Mouse (Mus musculus): ENCODE measurements at regions not wholly inside any gene's neighbourhood (a gene's known extent, or its start where the extent isn't known, plus 50 kb on each side); places are given as distances from the start of the nearest gene placed in this dataset.

DNA sequence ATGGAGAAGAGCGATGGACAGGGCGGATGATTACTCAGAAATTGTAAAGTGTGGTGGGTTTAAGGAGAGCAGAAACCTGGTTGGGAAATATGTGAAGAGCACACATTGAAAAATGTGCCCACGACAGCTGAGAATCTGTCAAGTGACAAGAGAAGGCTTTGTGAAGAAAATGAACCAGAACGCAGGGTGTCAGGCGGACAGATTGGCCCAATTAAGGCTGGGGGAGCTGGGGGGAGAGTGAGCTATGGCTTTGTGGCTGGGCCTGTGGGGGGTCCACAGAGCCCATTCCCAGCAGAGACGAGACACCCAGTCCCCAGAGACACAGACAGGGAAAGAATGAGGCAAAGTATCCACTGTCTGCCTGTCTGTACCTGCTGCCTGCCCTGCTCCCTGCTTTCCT, 153.3 kb downstream of the Shq1 start:
- DNase-seq (ENCODE audit: low spot score): no peak

DNA sequence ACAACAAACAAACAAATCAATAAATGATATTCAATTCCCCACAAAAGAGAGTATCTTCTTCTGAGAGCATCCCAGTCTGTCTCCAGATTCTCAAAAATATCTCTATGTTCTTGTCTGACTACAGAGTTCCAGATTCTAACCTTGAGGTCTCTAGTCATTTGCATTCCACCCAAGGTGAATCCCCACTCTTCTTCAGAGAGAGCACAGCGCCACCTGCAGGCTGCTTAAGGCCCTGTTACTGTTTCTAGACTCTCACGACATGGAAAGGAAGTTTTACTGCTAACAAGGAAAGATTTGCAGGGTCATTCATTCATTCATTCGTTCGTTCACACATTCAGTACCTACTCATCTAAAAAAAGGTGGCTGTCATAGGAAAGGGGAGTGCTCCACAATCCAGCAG, 158.3 kb downstream of the Shq1 start:
- DNase-seq (ENCODE audit: low spot score): peak; percentile 36

DNA sequence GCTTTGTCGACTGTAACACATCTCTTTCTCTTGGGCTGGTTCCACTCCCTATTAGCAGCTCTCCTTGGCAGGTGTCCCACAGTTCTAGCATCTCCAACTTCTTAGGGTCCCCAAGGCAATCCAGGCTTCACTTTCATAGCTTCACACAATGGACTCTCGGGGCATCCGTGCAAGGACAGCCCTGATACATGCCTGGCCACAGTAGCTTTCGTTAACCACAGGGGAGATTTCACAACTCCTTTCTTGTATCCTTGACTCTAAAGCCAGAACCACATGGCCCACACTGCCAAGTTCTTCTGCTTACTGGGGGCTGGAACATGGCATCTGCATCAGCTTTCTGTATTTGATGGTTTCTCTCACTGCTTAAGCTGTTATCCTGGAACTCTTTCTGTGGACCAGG, 160.3 kb downstream of the Shq1 start:
- DNase-seq (ENCODE audit: low spot score): peak; percentile 47

DNA sequence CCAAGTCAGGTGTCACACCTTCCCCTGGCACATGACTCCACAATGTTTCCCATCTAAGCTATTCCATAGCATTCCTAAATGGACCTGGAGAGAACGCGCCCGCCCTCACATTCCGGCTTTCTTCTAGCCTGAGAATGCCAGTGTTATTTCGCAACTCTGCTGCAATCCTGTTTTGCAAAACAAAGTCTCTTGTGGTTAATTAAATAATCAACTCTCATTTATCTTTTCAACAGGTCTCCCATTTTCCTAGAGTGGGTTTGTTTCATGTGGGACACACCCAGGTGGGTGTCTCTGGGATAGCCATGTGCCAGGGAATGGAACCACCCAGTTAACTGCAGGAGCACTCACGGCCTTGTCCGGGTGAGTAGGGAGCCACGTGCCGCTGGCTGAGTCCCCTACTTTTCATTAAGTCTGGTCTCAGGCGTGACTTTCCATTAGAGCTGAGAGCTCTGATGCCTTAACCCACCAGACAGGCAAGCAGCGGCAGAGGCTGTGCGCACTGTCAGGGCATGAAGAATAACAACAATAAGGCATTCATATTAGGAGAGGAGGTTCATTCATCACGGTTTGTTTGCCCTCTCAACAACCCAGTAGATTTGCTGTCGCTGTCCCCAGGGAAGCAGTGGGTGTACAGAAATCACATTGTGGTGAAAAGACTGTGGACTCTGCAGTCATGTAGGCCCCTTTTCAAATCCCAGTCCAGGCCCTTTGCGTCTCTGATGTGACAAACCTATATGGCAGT, 165.3 kb downstream of the Shq1 start:
- peak; percentile 44 for DNase-seq (ENCODE audit: low spot score)

DNA sequence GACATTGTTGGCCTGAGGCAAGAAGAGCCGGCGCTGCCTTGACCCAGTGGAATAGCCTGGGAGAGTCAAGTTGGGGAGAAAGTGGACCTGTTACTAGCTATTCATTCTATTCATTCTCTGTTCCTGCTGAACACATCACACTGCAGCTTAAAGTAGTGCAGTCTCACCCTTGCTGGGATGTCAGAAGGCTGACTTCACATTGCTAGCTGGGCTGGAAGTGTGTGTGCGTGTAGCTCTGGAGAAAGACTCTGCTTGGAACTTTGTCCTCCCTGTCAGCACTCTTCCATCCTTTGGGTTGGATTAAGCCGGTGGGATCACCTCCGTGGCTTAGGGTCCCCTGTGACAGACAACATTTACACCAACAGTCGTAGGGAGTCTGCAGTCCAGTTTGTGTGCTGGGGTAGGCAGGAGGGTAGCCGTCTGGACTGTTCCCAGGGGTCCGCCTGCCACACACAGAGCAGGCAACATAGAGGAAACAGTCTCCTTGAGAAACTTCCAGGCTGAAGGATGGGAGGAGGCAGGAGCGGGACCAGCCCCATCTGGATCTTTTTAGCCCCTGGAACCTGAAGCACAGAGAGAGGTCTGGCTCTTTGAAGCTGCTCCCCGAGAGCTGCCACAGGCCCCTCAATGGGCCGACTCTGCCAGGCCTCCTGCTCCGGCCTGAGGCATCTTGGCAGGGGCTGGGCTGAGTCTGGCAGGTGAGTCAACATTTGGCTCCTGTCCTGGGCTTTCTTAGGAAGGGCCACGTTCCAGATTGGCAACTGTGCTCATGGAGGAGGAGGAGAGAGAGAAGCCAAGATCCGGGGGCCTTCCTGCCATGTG, 167.8 kb downstream of the Shq1 start:
- DNase-seq (ENCODE audit: low spot score): peak; percentile 84

DNA sequence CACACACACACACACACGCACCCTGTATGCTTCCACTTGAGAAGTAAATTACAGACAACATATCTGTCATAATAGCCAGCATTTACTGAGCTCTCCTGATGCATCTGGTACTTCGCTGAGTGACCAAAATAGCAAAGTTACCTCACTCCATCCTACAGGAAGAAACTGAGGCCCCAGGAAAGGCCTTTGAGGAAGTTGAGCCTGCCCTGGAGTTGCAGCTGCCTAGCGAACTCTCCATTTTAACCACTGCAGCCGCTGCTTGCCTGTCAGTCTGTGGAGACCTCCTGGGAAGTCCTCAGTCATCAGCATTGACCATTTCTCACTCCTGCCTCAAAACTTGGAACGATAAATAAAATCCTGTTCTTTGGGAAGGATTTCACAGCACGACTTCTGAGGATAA, 168.8 kb downstream of the Shq1 start:
- no peak for DNase-seq (ENCODE audit: low spot score)

DNA sequence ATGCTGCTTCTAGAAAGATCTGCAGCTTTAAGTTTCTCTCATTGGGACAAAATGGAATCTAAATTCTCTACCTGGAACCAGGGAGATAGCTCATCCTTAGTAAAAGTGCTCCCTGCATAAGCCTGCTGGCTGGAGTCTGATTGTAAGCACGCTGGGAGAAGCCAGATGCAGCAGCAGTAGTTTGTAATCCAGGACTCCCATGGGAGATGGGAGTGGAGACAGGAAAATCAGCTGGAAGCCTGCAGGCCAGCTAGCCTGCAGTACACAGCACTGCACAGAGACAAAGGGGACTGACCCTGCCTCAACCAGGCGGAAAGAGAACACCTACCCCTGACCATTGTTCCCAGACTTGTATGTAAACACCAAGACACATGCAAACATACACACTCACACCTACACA, 170.2 kb downstream of the Shq1 start:
- peak; percentile 73 for DNase-seq (ENCODE audit: low spot score)

DNA sequence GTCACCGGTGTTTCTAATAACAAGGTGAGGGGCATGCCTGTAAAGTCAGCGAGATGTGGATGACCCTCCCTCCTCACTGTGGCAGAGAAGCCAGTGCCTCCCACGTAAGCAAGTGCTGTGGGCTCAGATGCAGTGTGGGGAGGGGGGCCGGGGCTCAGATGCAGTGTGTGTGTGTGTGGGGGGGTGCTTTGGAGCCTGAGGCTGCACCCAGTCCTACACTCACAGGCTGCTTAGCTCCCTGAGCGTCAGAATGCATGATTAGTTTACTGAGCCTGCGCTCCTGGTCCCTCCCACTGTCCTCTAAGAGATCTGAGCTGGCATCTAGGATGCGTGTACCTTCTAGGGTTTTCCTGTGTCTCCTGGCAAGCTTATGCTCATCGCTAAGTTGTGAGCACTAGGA, 170.9 kb downstream of the Shq1 start:
- DNase-seq (ENCODE audit: low spot score): no peak

DNA sequence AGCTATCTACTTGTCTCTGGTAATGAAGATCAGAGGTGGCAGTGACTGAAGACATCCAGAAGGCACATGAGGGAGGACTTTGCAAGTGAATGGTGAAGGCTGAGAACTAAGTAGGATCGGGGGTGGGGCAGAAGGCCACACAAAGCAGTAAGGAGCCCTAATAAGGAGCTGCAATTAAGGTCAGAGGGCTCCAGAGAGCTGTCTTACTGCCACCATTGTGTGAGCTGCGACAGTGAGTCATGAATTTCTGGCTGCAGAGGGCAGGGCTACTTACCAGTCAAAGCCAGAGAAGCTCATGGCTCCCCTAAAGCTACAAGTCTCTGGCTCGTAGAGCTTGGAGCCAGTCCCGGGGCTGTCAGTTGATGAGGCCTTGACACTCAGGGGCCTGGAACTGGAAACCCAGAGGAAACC, 172.1 kb downstream of the Shq1 start:
- DNase-seq (ENCODE audit: low spot score): peak; percentile 89

DNA sequence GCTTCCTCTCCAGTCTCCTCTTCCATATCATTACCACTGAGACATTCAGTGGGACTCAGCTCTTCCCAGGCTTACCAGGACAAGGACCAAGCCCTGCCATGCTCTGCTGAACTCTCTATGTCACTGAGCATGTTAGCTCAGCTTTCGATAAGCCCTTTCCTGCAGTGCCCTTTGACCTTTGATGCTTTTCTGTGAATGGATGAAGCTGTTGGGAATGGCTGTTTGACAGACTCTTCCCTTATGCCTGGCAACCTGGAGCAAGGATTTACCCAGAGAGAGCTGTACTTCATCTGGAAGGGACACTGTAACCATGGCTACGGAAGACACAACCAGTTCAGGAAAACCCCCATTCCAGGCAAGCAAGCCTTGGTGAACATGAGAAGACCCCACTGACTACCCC, 172.8 kb downstream of the Shq1 start:
- DNase-seq (ENCODE audit: low spot score): peak; percentile 33

DNA sequence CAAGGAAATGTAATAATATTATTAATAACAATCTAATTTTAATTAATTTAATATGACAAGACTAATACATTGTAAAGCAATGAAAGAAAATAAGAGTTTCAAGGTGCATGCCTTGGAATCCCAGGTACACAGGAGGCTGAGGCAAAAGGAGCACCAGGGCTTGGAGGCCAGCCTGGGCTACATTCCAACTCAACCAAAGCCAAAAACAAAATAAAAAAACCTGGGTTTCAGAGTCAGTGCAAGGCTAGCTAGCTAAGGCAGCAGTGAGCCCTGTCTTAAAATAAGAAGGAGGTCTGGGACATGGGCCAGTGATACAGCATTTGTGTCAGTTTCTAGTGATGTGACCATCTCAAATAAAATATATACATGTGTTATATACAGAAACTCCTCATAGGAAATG, 174.8 kb downstream of the Shq1 start:
- DNase-seq (ENCODE audit: low spot score): no peak

DNA sequence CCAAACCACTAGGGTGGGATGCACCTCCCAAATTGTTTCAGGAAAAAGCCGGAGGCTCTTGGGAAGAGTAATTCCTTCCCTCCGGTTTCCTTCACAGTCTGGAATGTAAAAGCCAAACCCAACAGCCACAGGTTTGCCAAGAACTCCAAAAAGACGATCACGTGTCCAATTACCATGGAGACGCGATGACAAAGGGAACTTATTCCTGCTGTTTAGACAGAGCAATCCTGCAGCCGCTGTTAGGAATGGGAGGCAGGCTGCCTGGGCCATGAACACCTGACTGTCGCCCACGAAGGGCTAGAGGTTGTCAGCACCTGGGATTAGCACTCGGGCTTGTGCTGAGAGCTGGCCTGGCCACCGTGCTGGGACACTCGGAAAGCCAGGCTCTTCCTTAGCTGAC, 175.8 kb downstream of the Shq1 start:
- no peak for DNase-seq (ENCODE audit: low spot score)

DNA sequence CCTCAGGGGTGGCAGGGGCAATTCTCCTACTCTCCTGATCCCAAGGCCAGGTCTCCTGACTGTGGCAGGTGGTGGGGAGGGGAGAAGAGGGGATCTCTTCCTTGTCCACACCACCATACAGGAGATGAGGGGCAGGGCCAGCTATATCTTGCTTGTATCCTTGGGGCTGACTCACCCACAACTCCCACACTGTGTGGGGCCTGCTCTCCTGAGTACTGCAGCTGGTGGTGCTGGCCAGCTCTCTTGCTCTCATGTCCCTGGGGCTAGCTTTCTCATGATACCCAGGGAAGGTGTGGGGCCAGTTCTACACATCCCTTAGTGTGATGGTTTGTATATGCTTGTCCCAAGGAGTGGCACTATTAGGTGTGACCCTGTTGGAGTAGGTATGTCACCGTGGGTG, 177.4 kb downstream of the Shq1 start:
- no peak for DNase-seq (ENCODE audit: low spot score)

DNA sequence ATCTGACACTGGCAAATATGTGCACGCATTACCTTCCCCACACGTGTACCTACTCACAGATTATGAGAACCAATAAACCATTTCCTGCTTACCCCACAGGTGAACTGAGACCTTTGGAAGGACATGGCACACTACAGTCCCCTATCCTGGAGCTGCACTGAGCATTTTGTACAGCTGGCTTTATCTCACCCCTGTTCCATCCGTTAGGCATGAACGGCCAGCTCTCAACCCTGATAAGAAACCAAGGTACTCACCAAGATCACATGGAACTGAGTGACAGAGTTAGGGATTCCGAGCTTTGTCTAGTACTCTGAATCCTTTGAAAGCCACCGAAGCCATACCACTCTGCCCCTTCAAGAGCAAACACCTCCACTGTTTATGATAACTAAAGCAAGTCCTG, 179.1 kb downstream of the Shq1 start:
- no peak for DNase-seq (ENCODE audit: low spot score)

DNA sequence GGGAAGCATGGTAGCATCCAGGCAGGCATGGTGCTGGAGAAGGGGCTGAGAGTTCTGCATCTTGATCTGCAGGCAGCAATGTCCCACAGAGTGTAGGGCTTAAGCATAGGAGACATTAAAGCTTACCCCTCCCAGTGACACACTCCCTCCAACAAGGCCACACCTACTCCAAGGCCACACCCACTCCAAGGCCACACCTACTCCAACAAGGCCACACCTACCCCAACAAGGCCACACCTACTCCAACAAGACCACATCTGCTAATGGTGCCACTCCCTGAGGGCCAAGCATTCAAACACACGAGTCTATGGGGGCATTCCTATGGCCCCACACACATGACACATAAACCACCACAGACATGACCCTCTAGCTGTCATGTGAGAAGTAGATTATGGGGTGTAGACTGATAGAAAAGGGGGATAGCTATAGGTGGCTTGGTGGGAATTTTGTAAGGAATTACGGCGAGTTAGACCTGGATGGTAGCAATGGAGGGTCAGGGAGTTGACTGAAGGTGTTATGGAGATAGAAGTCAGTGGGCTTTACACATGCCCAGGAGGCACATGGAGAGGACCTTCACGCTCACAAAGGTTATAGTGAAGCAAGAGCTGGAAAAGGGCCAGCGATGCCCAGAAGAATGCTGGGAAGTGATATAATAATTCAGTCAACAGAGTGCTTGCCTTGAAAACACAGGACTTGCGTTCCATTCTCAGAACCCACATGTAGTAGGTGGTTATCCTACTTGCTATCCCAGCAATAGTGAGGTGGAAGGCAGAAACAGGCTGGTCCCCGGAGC, 179.8 kb downstream of the Shq1 start:
- DNase-seq (ENCODE audit: low spot score): no peak

DNA sequence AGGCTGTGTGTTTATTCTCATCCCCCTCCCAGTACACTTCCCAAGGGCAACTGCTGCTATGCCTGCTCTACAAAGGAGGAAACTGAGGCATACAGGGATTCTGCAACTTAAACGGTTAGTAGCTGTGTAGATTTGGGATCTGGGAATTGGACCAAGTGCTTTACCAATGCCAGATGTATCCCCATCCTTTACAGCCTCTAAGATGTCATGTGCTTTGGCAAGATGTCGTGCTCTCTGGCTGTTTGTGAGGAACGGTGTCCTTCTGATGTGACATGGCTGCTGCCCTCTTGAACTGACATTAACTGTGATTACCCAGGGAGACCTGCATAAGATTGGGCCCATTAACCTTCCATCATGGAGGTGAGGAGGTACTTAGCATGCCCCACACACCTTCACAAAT, 187.1 kb downstream of the Shq1 start:
- peak; percentile 44 for DNase-seq (ENCODE audit: low spot score)

DNA sequence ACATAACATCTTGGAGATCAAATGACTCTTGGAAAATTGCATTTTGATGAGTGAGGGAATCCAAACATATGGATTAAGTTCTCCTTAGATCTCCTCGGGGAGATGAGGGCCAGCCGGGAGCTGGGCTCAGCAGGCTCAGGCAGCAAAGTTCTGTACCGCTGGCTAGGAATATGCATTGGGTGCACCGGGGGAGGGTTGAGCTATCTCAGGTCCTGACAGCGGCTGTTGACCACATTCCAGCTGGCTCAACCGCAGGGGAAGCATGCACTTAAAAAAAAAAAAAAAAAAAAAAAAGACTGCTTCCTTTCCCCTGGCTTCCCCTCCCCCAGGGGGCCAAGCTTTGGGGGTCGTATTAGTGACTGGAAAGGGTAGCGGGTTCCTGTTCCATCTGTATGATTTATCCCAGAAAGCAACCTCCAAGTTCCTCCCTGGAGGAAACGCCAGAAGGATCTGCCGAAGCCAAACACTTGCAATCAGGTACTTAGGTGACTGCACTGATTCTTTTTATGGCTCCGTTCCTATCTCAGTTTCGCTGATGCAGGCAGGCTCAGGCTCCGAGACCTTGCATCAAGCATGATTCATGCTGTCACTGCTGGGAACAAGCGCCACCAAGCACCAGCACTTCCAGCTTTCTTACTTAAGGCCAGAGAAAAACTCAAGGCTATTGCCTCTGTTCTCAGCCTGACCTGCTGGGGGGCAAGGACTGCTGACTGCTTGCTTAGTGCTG, 187.7 kb downstream of the Shq1 start:
- peak; percentile 54 for DNase-seq (ENCODE audit: low spot score)

DNA sequence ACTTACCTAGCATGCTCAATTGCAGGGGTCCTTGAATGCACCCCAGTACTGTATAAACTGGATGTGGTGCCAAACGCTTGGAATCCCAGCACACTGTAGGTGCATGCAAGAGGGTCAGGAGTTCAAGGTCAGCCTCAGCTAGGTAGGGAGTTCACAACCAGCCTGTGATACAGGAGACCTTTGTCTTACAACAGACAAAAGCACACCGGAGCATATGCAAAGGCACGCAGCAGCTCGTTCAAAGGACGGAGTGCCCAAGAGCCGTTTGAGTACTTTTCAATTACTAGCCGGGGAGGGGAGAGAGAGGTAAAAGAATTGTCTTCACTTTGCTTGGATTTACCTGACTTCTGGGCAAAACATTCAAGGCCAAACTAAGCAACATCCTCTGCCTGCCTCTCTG, 188.4 kb downstream of the Shq1 start:
- DNase-seq (ENCODE audit: low spot score): no peak

DNA sequence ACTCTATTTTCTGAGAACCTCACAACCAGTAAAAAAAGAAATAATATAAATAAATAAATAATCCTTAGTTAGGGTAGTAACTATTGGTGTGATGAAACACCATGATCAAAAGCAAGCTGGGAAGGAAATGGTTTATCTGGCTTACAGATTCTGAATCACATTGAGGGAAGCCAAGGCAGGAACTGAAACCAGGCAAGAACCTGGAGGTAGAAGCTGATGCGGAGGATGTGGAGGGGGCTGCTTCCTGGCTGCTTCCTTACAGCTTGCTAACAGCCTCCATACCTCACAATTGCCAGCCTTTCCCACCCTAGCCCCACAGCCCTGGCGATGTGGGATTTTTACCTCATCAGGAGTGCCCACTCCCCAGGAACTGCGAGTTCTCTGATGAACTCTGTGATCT, 190.4 kb downstream of the Shq1 start:
- DNase-seq (ENCODE audit: low spot score): no peak

DNA sequence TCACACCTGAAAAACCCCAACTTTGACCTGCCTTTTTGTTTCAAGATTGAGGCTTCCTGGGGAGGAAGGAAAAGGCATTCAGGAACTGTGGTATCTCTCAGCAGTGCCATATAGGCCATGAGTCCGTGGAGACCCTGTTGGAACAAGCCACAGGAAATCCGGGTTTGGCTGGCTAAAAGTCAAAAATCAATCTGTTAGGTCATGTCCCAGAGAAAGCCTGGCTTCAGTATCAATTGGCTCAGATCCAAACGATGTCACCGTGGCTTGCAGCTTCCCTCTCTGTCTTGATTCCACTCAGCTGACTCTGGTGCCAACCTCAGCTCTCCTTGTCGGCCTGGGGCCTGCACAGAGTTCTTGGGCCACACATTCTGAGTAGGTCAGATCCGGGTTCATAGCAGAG, 191.1 kb downstream of the Shq1 start:
- no peak for DNase-seq (ENCODE audit: low spot score)

DNA sequence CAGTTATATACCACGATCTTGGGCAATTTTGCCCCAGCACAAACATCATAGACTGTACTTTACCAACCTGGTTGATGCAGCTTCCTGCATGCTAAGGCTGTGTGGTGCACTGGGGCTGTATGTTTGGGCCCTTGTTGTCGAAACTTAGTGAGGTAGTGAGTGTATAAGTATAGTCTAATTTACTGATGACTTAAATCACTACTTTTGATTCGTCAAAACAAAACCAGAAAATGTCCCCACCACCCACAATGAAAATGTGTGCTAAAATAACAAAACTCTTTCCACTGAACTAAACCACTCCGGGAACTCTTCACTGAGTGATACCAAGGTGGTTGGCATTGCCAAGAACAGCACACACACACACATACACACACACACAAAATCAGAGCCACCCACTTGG, 191.5 kb downstream of the Shq1 start:
- no peak for DNase-seq (ENCODE audit: low spot score)
